Mouse (Mus musculus) midbrain, embryonic 13.5 days (tissue): ENCODE measurements around the gene Fanci. TPM values are rescaled to one million over a fixed set of nuclear protein-coding genes. Genes with fewer than 3 reads are reported as not detected.
A peak's percentile ranks its signal among the peaks of the same experiment; 100 is the strongest.

Experiments used
- ATAC-seq: fragments of 200-750 bp; cut with Nextera tagmentation; 2 replicates; pipeline ENCODE4 v1.8.0; 2017; ENCODE audit warnings: mild to moderate bottlenecking, moderate TSS enrichment, moderate library complexity
- H3K27ac ChIP-seq: fragments of 300-500 bp; sonication (generic); 2 replicates; pipeline ENCODE4 v1.5.1; 2015; ENCODE audit warnings: inconsistent platforms, mild to moderate bottlenecking, moderate library complexity
- H3K27me3 ChIP-seq: fragments of 300-500 bp; sonication (generic); 2 replicates; pipeline ENCODE4 v1.6.1; 2015; ENCODE audit warnings: mild to moderate bottlenecking, inconsistent platforms
- H3K36me3 ChIP-seq: fragments of 300-500 bp; sonication (generic); 2 replicates; pipeline ENCODE4 v1.6.1; 2015; ENCODE audit warnings: mild to moderate bottlenecking, inconsistent platforms
- H3K4me1 ChIP-seq: fragments of 300-500 bp; sonication (generic); replicated peaks from 2 replicates; pipeline ENCODE4 v1.6.1; 2015; ENCODE audit warnings: inconsistent platforms
- H3K4me2 ChIP-seq: fragments of 300-500 bp; sonication (generic); replicated peaks from 2 replicates; pipeline ENCODE4 v1.6.1; 2015; ENCODE audit warnings: moderate library complexity, mild to moderate bottlenecking, inconsistent platforms
- H3K4me3 ChIP-seq: fragments of 300-500 bp; sonication (generic); replicated peaks from 2 replicates; pipeline ENCODE4 v1.5.1; 2015; ENCODE audit warnings: mild to moderate bottlenecking, inconsistent platforms
- H3K9ac ChIP-seq: fragments of 300-500 bp; sonication (generic); replicated peaks from 2 replicates; pipeline ENCODE4 v1.6.1; 2015; ENCODE audit warnings: mild to moderate bottlenecking, inconsistent platforms
- H3K9me3 ChIP-seq: fragments of 300-500 bp; sonication (generic); 2 replicates; pipeline ENCODE4 v1.6.1; 2016; ENCODE audit warnings: mild to moderate bottlenecking, inconsistent platforms
- WGBS: fragments of 180-500 bp; shearing (Covaris S2); methylation state at CpG from one replicate; pipeline ENCODE4 v1.1.7; 2015; 5-methylcytosine and 5-hydroxymethylcytosine counted together
- polyA plus RNA-seq: library from polyadenylated mRNA; unstranded; fragments of >200 nt; fragmentation: Nextera tagmentation; extraction: Ambion mirVana; gene quantifications from 2 replicates; pipeline ENCODE4 v1.2.1, GENCODE M21; 2015

The Fanci gene
- polyA plus RNA-seq, 1 experiment from 2014 or later, result 4.9 TPM

GRCm38 (mm10) chr7:79467951-79468350 lies 76.2 kb downstream of the Fanci start:
- ATAC-seq, result no peak
- Histone ChIP-seq H3K9me3 (no peaks in the 10 kb centered on the region), H3K27ac (no peak overlapping the region), H3K9ac (no peak overlapping the region), H3K36me3 (peaks cover 5% of the 10 kb centered on the region), H3K4me3 (0 out of 2 replicates have a peak overlapping the region, but pooled peaks have one; percentile 17), H3K27me3 (peaks cover 21% of the 10 kb centered on the region), H3K4me2 (peak overlapping the region; percentile 46), H3K4me1 (peaks cover 37% of the 10 kb centered on the region)
- 2% methylated on average over 5 of the region's 6 CpGs for WGBS

GRCm38 (mm10) chr7:79468994-79469393 lies 77.3 kb downstream of the Fanci start:
- Histone ChIP-seq H3K9me3 (no peaks in the 10 kb centered on the region), H3K27me3 (peaks cover 21% of the 10 kb centered on the region), H3K9ac (no peak overlapping the region), H3K4me1 (peaks cover 29% of the 10 kb centered on the region), H3K4me2 (no peak overlapping the region), H3K36me3 (no peaks in the 10 kb centered on the region), H3K27ac (no peak overlapping the region), H3K4me3 (no peak overlapping the region)
- 52% methylated on average over 8 of the region's 8 CpGs for WGBS
- ATAC-seq, result no peak

GRCm38 (mm10) chr7:79469766-79470165 lies 78.0 kb downstream of the Fanci start:
- ATAC-seq, result no peak

GRCm38 (mm10) chr7:79470718-79471117 lies 79.0 kb downstream of the Fanci start:
- no peak for ATAC-seq
- 72% methylated on average over 3 of the region's 3 CpGs for WGBS
- Histone ChIP-seq H3K9me3 (no peaks in the 10 kb centered on the region), H3K4me2 (no peak overlapping the region), H3K4me1 (peaks cover 13% of the 10 kb centered on the region), H3K36me3 (no peaks in the 10 kb centered on the region), H3K9ac (no peak overlapping the region), H3K4me3 (no peak overlapping the region), H3K27ac (no peak overlapping the region), H3K27me3 (peaks cover 13% of the 10 kb centered on the region; the same call in 1 of the 2 replicates)

More at GRCm38 (mm10) chr7:79469766-79470165, 78.0 kb downstream of the Fanci start:
- H3K9ac ChIP-seq, result no peak overlapping the region
- H3K4me1 ChIP-seq, result peaks cover 21% of the 10 kb centered on the region
- H3K9me3 ChIP-seq, result no peaks in the 10 kb centered on the region
- no peak overlapping the region for H3K4me2 ChIP-seq
- no peak overlapping the region for H3K27ac ChIP-seq
- H3K27me3 ChIP-seq, result peaks cover 16% of the 10 kb centered on the region
- no peak overlapping the region for H3K4me3 ChIP-seq
- 87% methylated on average over 5 of the region's 5 CpGs for WGBS
- H3K36me3 ChIP-seq, result no peaks in the 10 kb centered on the region

GRCm38 (mm10) chr7:79471436-79471835 lies 79.7 kb downstream of the Fanci start:
- no peaks in the 10 kb centered on the region for H3K9me3 ChIP-seq
- H3K4me1 ChIP-seq, result peaks cover 13% of the 10 kb centered on the region
- no peak overlapping the region for H3K9ac ChIP-seq
- no peak overlapping the region for H3K27ac ChIP-seq
- no peak overlapping the region for H3K4me2 ChIP-seq
- ATAC-seq, result no peak
- H3K4me3 ChIP-seq, result no peak overlapping the region
- H3K27me3 ChIP-seq, result peaks cover 13% of the 10 kb centered on the region; the same call in 1 of the 2 replicates
- WGBS, result 70% methylated on average over 7 of the region's 7 CpGs
- no peaks in the 10 kb centered on the region for H3K36me3 ChIP-seq

- Histone ChIP-seq H3K27ac (no peak overlapping the region), H3K9me3 (no peaks in the 10 kb centered on the region), H3K4me2 (no peak overlapping the region), H3K36me3 (no peaks in the 10 kb centered on the region), H3K4me1 (peaks cover 1% of the 10 kb centered on the region), H3K4me3 (no peak overlapping the region), H3K27me3 (peaks cover 13% of the 10 kb centered on the region; the same call in 1 of the 2 replicates), H3K9ac (no peak overlapping the region)
- 55% methylated on average over 2 of the region's 2 CpGs for WGBS
- ATAC-seq, result no peak
Measured at GRCm38 (mm10) chr7:79472792-79473191, 81.1 kb downstream of the Fanci start.

GRCm38 (mm10) chr7:79473496-79474194 lies 81.9 kb downstream of the Fanci start:
- Histone ChIP-seq H3K9me3 (no peaks in the 10 kb centered on the region), H3K4me1 (no peaks in the 10 kb centered on the region), H3K27ac (no peak overlapping the region), H3K4me2 (no peak overlapping the region), H3K4me3 (no peak overlapping the region), H3K9ac (no peak overlapping the region), H3K27me3 (peaks cover 7% of the 10 kb centered on the region; the same call in 1 of the 2 replicates), H3K36me3 (no peaks in the 10 kb centered on the region)
- ATAC-seq, result no peak
- 91% methylated on average over 9 of the region's 9 CpGs for WGBS

GRCm38 (mm10) chr7:79474831-79475399 lies 83.2 kb downstream of the Fanci start:
- 85% methylated on average over 5 of the region's 5 CpGs for WGBS
- H3K27ac ChIP-seq, result no peak overlapping the region

GRCm38 (mm10) chr7:79486528-79486927 lies 94.8 kb downstream of the Fanci start:
- Histone ChIP-seq H3K27ac (no peak overlapping the region), H3K27me3 (peaks cover 3% of the 10 kb centered on the region; the same call in 1 of the 2 replicates), H3K4me1 (no peaks in the 10 kb centered on the region), H3K9me3 (no peaks in the 10 kb centered on the region), H3K4me2 (no peak overlapping the region), H3K4me3 (no peak overlapping the region), H3K9ac (no peak overlapping the region), H3K36me3 (no peaks in the 10 kb centered on the region)
- WGBS, result 55% methylated on average over 10 of the region's 10 CpGs
- ATAC-seq, result no peak

More at GRCm38 (mm10) chr7:79474831-79475399, 83.2 kb downstream of the Fanci start:
- no peak for ATAC-seq
- Histone ChIP-seq H3K9me3 (no peaks in the 10 kb centered on the region), H3K4me3 (no peak overlapping the region), H3K4me2 (no peak overlapping the region), H3K36me3 (no peaks in the 10 kb centered on the region), H3K27me3 (no peaks in the 10 kb centered on the region), H3K4me1 (no peaks in the 10 kb centered on the region), H3K9ac (no peak overlapping the region)

GRCm38 (mm10) chr7:79493915-79494314 lies 102.2 kb downstream of the Fanci start:
- Histone ChIP-seq H3K9me3 (no peaks in the 10 kb centered on the region), H3K4me1 (peaks cover 33% of the 10 kb centered on the region), H3K27me3 (peaks cover 41% of the 10 kb centered on the region), H3K36me3 (no peaks in the 10 kb centered on the region), H3K27ac (no peak overlapping the region), H3K4me2 (no peak overlapping the region), H3K4me3 (no peak overlapping the region), H3K9ac (no peak overlapping the region)
- no peak for ATAC-seq
- 8% methylated on average over 8 of the region's 8 CpGs for WGBS

GRCm38 (mm10) chr7:79495988-79496815 lies 104.5 kb downstream of the Fanci start:
- peak overlapping the region; percentile 97 for H3K27ac ChIP-seq
- peaks cover 47% of the 10 kb centered on the region for H3K27me3 ChIP-seq
- H3K36me3 ChIP-seq, result no peaks in the 10 kb centered on the region
- peaks cover 44% of the 10 kb centered on the region for H3K4me1 ChIP-seq
- peak; percentile 61 for ATAC-seq
- no peaks in the 10 kb centered on the region for H3K9me3 ChIP-seq
- H3K4me2 ChIP-seq, result peak overlapping the region; percentile 90
- peak overlapping the region; percentile 29 for H3K4me3 ChIP-seq
- WGBS, result under 1% methylated on average over 38 of the region's 38 CpGs
- H3K9ac ChIP-seq, result peak overlapping the region; percentile 49; the same call in 1 of the 2 replicates
